Mouse (Mus musculus): Measurements from ENCODE around the gene Tnfrsf9. TPM values are rescaled to one million over a fixed set of nuclear protein-coding genes. Genes with fewer than 3 reads are reported as not detected.

Gene Tnfrsf9
- total RNA-seq, 2 experiments from 2014 or later = 0.38 to 0.39 TPM

- no peak for DNase-seq (ENCODE audit: low spot score in 2 of 2)
These were observed 19.5 kb upstream of the Tnfrsf9 start for GRCm38 (mm10) chr4:150894718-150895501.

GRCm38 (mm10) chr4:150896896-150897624 is 17.3 kb upstream of the Tnfrsf9 start:
- DNase-seq (ENCODE audit: low spot score in 2 of 2) = no peak

GRCm38 (mm10) chr4:150898716-150899365 is 15.5 kb upstream of the Tnfrsf9 start:
- peak; percentile 75 to 76 for DNase-seq (ENCODE audit: low spot score in 2 of 2)

GRCm38 (mm10) chr4:150900486-150900885 is 13.9 kb upstream of the Tnfrsf9 start:
- DNase-seq (ENCODE audit: low spot score in 2 of 2) = no peak

- DNase-seq (ENCODE audit: low spot score in 2 of 2) = peak; percentile 80 to 83
These were observed 12.7 kb upstream of the Tnfrsf9 start for GRCm38 (mm10) chr4:150901651-150902050.

- no peak for DNase-seq (ENCODE audit: low spot score in 2 of 2)
These were observed 12.3 kb upstream of the Tnfrsf9 start for GRCm38 (mm10) chr4:150902062-150902461.

GRCm38 (mm10) chr4:150903091-150903742 is 11.1 kb upstream of the Tnfrsf9 start:
- DNase-seq (ENCODE audit: low spot score in 2 of 2) = no peak

GRCm38 (mm10) chr4:150907099-150907498 is 7.3 kb upstream of the Tnfrsf9 start:
- no peak for DNase-seq (ENCODE audit: low spot score in 2 of 2)

- peak in 1 of 2 experiments; percentile 42 for DNase-seq (ENCODE audit: low spot score in 2 of 2)
These were observed 5.8 kb upstream of the Tnfrsf9 start for GRCm38 (mm10) chr4:150908512-150908911.

GRCm38 (mm10) chr4:150909451-150910156 is 4.8 kb upstream of the Tnfrsf9 start:
- peak; percentile 98 to 99 for DNase-seq (ENCODE audit: low spot score in 2 of 2)

- no peak for DNase-seq (ENCODE audit: low spot score in 2 of 2)
These were observed 4.0 kb upstream of the Tnfrsf9 start for GRCm38 (mm10) chr4:150910164-150910951.

GRCm38 (mm10) chr4:150913743-150914142 is 619 bp upstream of the Tnfrsf9 start:
- DNase-seq (ENCODE audit: low spot score in 2 of 2) = no peak

- no peak for DNase-seq (ENCODE audit: low spot score in 2 of 2)
These were observed 982 bp downstream of the Tnfrsf9 start for GRCm38 (mm10) chr4:150915181-150915906.

GRCm38 (mm10) chr4:150917336-150918027 is 3.1 kb downstream of the Tnfrsf9 start:
- no peak for DNase-seq (ENCODE audit: low spot score in 2 of 2)

- no peak for DNase-seq (ENCODE audit: low spot score in 2 of 2)
These were observed 6.8 kb downstream of the Tnfrsf9 start for GRCm38 (mm10) chr4:150921206-150921605.

GRCm38 (mm10) chr4:150924308-150924707 is 9.9 kb downstream of the Tnfrsf9 start:
- no peak for DNase-seq (ENCODE audit: low spot score in 2 of 2)

- DNase-seq (ENCODE audit: low spot score in 2 of 2) = no peak
These were observed 10.6 kb downstream of the Tnfrsf9 start for GRCm38 (mm10) chr4:150924936-150925335.

GRCm38 (mm10) chr4:150925923-150926322 is 11.6 kb downstream of the Tnfrsf9 start:
- no peak for DNase-seq (ENCODE audit: low spot score in 2 of 2)
